ENCODE assay signal across 9 mouse cellular contexts in the genomic region with DNA sequence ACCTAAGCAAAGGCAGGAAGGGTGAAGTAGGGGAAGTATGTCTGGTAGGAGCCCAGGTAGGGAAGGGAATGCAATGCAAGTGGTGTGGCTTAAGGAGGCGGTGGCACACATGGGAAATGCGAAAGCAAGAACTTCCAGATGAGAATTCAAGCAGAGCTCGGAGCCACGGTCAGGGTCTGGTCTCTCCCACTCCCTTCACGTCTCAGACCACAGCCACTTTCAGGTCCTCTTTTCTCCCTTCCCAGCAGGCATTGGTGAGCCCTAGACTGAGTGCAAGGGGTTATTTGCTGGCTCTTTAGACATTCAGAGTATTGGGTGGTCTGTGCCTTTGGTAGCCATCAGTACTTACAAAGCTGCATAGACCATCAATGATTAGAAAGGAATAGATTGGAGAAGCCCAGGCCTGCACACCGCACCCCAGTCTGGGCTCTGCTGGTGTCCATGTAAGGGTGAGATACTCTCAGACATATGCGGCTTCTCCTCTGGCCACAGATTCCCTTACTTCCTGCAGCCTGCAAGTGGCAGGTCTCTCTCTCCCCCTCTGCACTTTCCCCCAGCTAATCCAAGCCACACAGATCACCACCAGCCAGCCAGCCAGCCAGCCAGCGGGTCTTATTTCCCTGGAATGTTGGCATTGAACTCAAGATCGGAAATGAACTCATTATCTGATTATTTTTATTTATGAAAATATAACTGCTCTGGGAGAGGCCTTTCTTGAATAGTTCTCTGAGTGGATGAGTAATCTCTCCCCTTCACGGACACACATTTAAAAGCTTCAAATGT.
DNase-seq lines count a peak whose midpoint lies in the region; ATAC-seq and TF ChIP-seq lines count a peak whose summit lies in the region.
"Had no signal": no experiment of that assay in that cellular context is flagged by ENCODE, and none has a peak within 500 bp of the region (broad histone marks: within the 10 kb centered on the region; RNA-seq: fewer than 3 reads in every experiment).

No protein-coding gene starts in this region.

- H3K4me2 ChIP-seq in limb, embryonic 13.5 days (replicated peaks), result no peak overlapping the region
- no peak overlapping the region for H3K4me2 ChIP-seq in stomach, embryonic 15.5 days
- H3K4me2 ChIP-seq: neural tube, embryonic 13.5 days had no signal

- no peaks in the 10 kb centered on the region for H3K9me3 ChIP-seq in limb, embryonic 13.5 days
- H3K9me3 ChIP-seq in stomach, embryonic 15.5 days, result no peaks in the 10 kb centered on the region
- H3K9me3 ChIP-seq: neural tube, embryonic 13.5 days had no signal

- no peak overlapping the region for H3K9ac ChIP-seq in limb, embryonic 13.5 days
- H3K9ac ChIP-seq in stomach, embryonic 15.5 days, result no peak overlapping the region
- H3K9ac ChIP-seq: neural tube, embryonic 13.5 days had no signal

- H3K36me3 ChIP-seq in limb, embryonic 13.5 days, result no peaks in the 10 kb centered on the region
- no peaks in the 10 kb centered on the region for H3K36me3 ChIP-seq in stomach, embryonic 15.5 days
- H3K36me3 ChIP-seq: neural tube, embryonic 13.5 days had no signal

- 61% methylated on average over 10 of the region's 10 CpGs for WGBS in limb, embryonic 13.5 days
- 63% methylated on average over 10 of the region's 10 CpGs for WGBS in stomach, embryonic 15.5 days

- TF ChIP-seq CTCF in embryonic fibroblast, embryonic 13.5 days (IDR thresholded peaks at IDR 0.05; ENCODE audit: borderline replicate concordance, insufficient read depth, low read length), result no peak

- DNase-seq in ovary, postnatal 36 days (ENCODE audit: low spot score), result peak; percentile 34
- DNase-seq in ovary, postnatal 14 days (ENCODE audit: low spot score), result no peak
- DNase-seq in adrenal gland, adult 8-10 months, result no peak
- DNase-seq: adrenal gland, postnatal 25 days had no signal

- peaks cover 24% of the 10 kb centered on the region for H3K4me1 ChIP-seq in embryonic fibroblast, embryonic 13.5 days (ENCODE audit: control insufficient read depth, insufficient read depth, low read length)
- H3K4me1 ChIP-seq in limb, embryonic 13.5 days, result peaks cover 23% of the 10 kb centered on the region
- H3K4me1 ChIP-seq in stomach, embryonic 15.5 days, result peaks cover 25% of the 10 kb centered on the region

- ATAC-seq in limb, embryonic 13.5 days (ENCODE audit: low FRiP score, low read depth), result no peak
- no peak for ATAC-seq in stomach, embryonic 15.5 days (ENCODE audit: insufficient read depth, low FRiP score, low read depth)
- no peak for ATAC-seq in megakaryocyte-erythroid progenitor cell, adult 5-6 weeks (replicated peaks; ENCODE audit: low FRiP score, low TSS enrichment, poor library complexity, severe bottlenecking)

- peak overlapping the region; percentile 99 for H3K27ac ChIP-seq in embryonic fibroblast, embryonic 13.5 days (ENCODE audit: insufficient read depth, low read length)
- peak overlapping the region; percentile 22; the same call in 1 of the 2 replicates for H3K27ac ChIP-seq in limb, embryonic 13.5 days
- H3K27ac ChIP-seq in stomach, embryonic 15.5 days, result peak overlapping the region; percentile 73

- H3K27me3 ChIP-seq in limb, embryonic 13.5 days, result no peaks in the 10 kb centered on the region
- no peaks in the 10 kb centered on the region for H3K27me3 ChIP-seq in stomach, embryonic 15.5 days (replicated peaks)
- H3K27me3 ChIP-seq: neural tube, embryonic 13.5 days had no signal

- peak; percentile 17; the same call in 1 of the 2 replicates for TF ChIP-seq POLR2A in embryonic fibroblast, embryonic 13.5 days (IDR thresholded peaks at IDR 0.05; ENCODE audit: low read depth, low read length)

- no peak overlapping the region for H3K4me3 ChIP-seq in embryonic fibroblast, embryonic 13.5 days (ENCODE audit: insufficient read depth, low read length)
- no peak overlapping the region for H3K4me3 ChIP-seq in limb, embryonic 13.5 days
- H3K4me3 ChIP-seq in stomach, embryonic 15.5 days (replicated peaks), result no peak overlapping the region
- H3K4me3 ChIP-seq: neural tube, embryonic 13.5 days had no signal

Comparison
In these comparisons a context has a peak if more than half of its experiments do, and no peak if none do; other contexts are left out.
1. H3K27ac ChIP-seq: peak in every context shown above with its lines; median percentile 99 in embryonic fibroblast, embryonic 13.5 days; 73 in stomach, embryonic 15.5 days; 22 in limb, embryonic 13.5 days.